Mouse (Mus musculus) heart, embryonic 15.5 days (tissue): ENCODE measurements around the gene Ube2d1. TPM values are rescaled to one million over a fixed set of nuclear protein-coding genes. Genes with fewer than 3 reads are reported as not detected.

Source experiments
- ATAC-seq: fragments of 200-750 bp; cut with Nextera tagmentation; replicated peaks from 2 replicates; pipeline ENCODE4 v1.8.0; 2017; ENCODE audit warnings: low read depth, moderate TSS enrichment; ENCODE audit not compliant: insufficient number of reproducible peaks, insufficient read depth, low FRiP score
- H3K27ac ChIP-seq: fragments of 300-500 bp; sonication (generic); 2 replicates; pipeline ENCODE4 v1.5.1; 2015; ENCODE audit warnings: mild to moderate bottlenecking, inconsistent platforms
- H3K27me3 ChIP-seq: fragments of 300-500 bp; sonication (generic); 2 replicates; pipeline ENCODE4 v1.6.1; 2015; ENCODE audit warnings: inconsistent platforms
- H3K36me3 ChIP-seq: fragments of 300-500 bp; sonication (generic); 2 replicates; pipeline ENCODE4 v1.6.1; 2015; ENCODE audit warnings: mild to moderate bottlenecking, inconsistent platforms
- H3K4me1 ChIP-seq: fragments of 300-500 bp; sonication (generic); replicated peaks from 2 replicates; pipeline ENCODE4 v1.6.1; 2015; ENCODE audit warnings: inconsistent platforms
- H3K4me2 ChIP-seq: fragments of 300-500 bp; sonication (generic); 2 replicates; pipeline ENCODE4 v1.6.1; 2015; ENCODE audit warnings: inconsistent platforms, mild to moderate bottlenecking, moderate library complexity
- H3K4me3 ChIP-seq: fragments of 300-500 bp; sonication (generic); 2 replicates; pipeline ENCODE4 v1.5.1; 2015; ENCODE audit warnings: mild to moderate bottlenecking, inconsistent platforms
- H3K9ac ChIP-seq: fragments of 300-500 bp; sonication (generic); 2 replicates; pipeline ENCODE4 v1.6.1; 2015; ENCODE audit warnings: mild to moderate bottlenecking, inconsistent platforms
- H3K9me3 ChIP-seq: fragments of 300-500 bp; sonication (generic); replicated peaks from 2 replicates; pipeline ENCODE4 v1.6.1; 2016; ENCODE audit warnings: inconsistent platforms
- WGBS: fragments of 180-500 bp; shearing (Covaris S2); methylation state at CpG from one replicate; pipeline ENCODE4 v1.1.7; 2015; ENCODE audit warnings: mixed read lengths; 5-methylcytosine and 5-hydroxymethylcytosine counted together
- polyA plus RNA-seq: library from polyadenylated mRNA; unstranded; fragments of >200 nt; fragmentation: Nextera tagmentation; extraction: Ambion mirVana; gene quantifications from 2 replicates; pipeline ENCODE4 v1.2.1, GENCODE M21; 2015

The Ube2d1 gene
- polyA plus RNA-seq, 1 experiment from 2014 or later: 53.9 TPM

DNA sequence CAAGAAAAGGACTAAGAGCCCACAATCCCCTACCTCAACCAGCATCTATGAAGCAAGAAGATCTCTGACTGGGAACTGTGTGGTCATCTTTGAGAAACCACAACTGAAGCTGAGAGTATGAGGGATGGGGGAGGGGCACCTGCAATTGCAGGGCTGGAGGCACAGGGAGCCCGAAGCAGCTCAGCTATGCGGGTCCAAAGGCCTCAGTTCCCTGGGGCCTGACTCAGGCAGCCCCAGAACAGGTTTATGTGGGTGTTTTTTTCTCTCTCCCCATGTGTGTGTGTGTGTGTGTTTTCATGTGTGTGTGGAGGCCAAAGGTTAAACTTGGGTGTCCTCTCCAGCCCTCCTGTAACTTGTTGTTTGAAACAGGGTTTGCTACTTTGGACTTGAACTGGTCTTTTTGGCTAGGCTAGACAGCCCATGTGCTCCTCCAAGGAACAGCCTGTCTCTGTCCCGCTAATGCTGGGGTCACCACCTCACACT lies 6.2 kb upstream of the Ube2d1 start:
- ATAC-seq: no peak
- 21% methylated on average over 3 of the region's 3 CpGs for WGBS
- no peak overlapping the region for H3K4me3 ChIP-seq
- no peak overlapping the region for H3K9ac ChIP-seq
- no peaks in the 10 kb centered on the region for H3K9me3 ChIP-seq
- H3K4me1 ChIP-seq: no peaks in the 10 kb centered on the region; the same call in 1 of the 2 replicates
- no peak overlapping the region for H3K27ac ChIP-seq
- H3K4me2 ChIP-seq: no peak overlapping the region
- 0 out of 2 replicates have a peak, but pooled peaks cover 4% of the 10 kb centered on the region for H3K27me3 ChIP-seq
- no peaks in the 10 kb centered on the region for H3K36me3 ChIP-seq

DNA sequence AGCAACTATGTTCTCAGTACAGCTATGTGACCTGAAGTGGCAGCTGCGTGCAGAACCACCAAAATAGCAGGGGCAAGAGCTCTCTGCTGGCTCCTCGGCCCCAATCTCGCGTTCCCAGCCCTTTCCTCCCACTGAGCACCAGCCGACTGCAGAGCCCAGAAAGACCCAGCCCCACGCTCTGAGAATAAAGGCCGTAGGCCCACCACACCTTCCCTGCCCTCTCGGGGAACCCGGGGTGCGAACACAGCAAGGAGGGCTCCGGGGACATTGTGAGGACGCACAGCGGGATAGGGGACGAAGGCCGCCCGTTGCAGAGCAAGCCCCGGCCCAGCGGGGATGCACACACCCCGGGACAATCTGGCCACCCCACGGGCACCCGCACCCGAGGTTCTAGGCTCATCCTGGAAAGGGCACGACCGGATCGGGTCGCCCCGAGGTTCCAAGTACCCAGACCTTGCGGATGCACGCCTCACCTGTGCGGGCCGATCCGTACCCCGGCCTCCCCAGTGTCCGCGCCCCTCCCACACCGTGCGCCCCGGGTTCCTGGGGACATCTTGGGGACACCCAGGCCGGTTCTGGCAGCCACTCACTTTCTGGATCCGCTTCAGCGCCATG lies 444 bp downstream of the Ube2d1 start:
- Histone ChIP-seq H3K4me2 (peak overlapping the region; percentile 81), H3K9ac (peak overlapping the region; percentile 93), H3K4me1 (peaks cover 20% of the 10 kb centered on the region), H3K4me3 (peak overlapping the region; percentile 94), H3K27me3 (0 out of 2 replicates have a peak, but pooled peaks cover 8% of the 10 kb centered on the region), H3K27ac (peak overlapping the region; percentile 78), H3K36me3 (no peaks in the 10 kb centered on the region), H3K9me3 (no peaks in the 10 kb centered on the region)
- peak; percentile 66 for ATAC-seq
- under 1% methylated on average over 41 of the region's 41 CpGs for WGBS

DNA sequence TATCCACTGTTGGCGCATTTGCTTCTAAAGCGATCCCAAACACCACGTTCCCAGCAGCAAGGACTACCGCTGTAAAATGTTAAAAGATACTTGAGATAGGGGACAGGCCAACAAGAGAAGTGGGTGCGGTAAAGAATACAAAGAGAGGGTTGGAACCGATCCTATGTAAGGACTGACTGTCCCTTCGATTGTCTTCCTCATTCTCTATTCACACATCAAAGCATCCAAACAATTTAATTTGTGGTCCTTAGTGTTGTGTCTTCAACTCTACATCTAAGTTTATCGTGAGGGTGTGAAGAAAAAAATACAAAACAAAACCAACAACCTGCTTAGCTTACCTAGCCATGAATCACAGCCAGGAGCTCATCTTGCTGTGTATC lies 941 bp downstream of the Ube2d1 start:
- Histone ChIP-seq H3K27me3 (0 out of 2 replicates have a peak, but pooled peaks cover 8% of the 10 kb centered on the region), H3K9ac (peak overlapping the region; percentile 93), H3K4me3 (peak overlapping the region; percentile 94), H3K4me1 (peaks cover 20% of the 10 kb centered on the region), H3K9me3 (no peaks in the 10 kb centered on the region), H3K27ac (peak overlapping the region; percentile 78), H3K4me2 (peak overlapping the region; percentile 81), H3K36me3 (no peaks in the 10 kb centered on the region)
- 14% methylated on average over 8 of the region's 8 CpGs for WGBS
- ATAC-seq: no peak

DNA sequence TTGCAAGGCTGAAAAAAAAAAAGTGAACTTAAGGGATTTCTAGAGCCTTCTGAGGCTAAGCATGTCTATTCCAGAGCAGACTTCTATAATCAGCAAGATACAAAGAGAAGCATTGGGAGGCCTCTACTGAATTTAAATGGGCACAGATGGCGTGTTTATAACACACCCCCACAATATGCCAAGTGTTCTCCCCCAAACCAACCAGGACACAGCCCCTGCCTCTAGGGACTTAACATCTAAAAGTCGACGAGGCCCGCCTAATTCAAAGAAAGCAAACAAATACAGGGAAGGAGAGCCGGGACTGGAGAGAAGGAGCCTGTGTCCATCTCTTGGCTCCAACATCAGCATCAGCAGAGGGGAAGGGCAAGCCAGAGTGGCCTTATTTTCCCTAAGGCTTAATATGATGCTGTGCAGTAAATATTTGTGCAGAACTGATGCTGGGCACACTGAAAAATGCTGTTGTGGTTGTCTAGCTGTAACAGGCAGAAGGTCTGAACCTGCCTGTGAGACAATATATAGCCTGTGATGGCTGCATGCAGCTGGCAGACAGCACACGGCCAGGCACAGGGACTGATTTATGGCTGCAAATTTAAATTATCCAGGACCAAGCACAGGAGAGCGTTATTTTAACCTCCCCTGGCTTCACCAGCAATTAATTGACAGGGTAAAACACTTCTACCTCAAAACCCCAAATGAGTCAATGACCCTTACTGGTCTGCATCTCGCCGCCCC lies 11.9 kb downstream of the Ube2d1 start:
- ATAC-seq: no peak
- no peak overlapping the region for H3K4me2 ChIP-seq
- peaks cover 10% of the 10 kb centered on the region for H3K4me1 ChIP-seq
- no peak overlapping the region for H3K4me3 ChIP-seq
- no peaks in the 10 kb centered on the region for H3K27me3 ChIP-seq
- H3K36me3 ChIP-seq: no peaks in the 10 kb centered on the region
- H3K27ac ChIP-seq: no peak overlapping the region
- no peaks in the 10 kb centered on the region for H3K9me3 ChIP-seq
- no peak overlapping the region for H3K9ac ChIP-seq
- WGBS: 67% methylated on average over 9 of the region's 9 CpGs

DNA sequence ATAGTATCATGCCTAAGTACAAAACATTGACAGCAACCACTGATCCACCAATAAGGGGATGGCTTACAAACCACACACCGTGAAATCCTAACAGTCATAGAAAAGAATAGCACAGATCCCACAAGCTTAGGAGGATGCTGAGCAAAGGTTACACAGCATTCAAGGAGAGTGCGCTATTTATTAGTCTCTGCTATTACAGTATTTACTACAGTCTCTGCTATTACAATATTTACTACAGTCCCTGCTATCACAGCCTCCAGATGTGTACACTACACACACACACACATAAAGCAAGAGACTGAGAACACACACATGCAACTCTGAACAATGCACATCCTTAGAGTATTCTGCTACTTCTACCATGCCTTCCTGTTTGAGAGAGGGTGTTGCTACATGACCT lies 17.1 kb downstream of the Ube2d1 start:
- H3K4me3 ChIP-seq: no peak overlapping the region
- H3K4me1 ChIP-seq: peaks cover 3% of the 10 kb centered on the region
- H3K4me2 ChIP-seq: no peak overlapping the region
- no peaks in the 10 kb centered on the region for H3K36me3 ChIP-seq
- 85% methylated on average over 2 of the region's 2 CpGs for WGBS
- no peaks in the 10 kb centered on the region for H3K27me3 ChIP-seq
- no peak overlapping the region for H3K9ac ChIP-seq
- H3K27ac ChIP-seq: no peak overlapping the region
- no peaks in the 10 kb centered on the region for H3K9me3 ChIP-seq
- 0 out of 2 replicates have a peak, but pooled peaks have one; percentile 31 for ATAC-seq

DNA sequence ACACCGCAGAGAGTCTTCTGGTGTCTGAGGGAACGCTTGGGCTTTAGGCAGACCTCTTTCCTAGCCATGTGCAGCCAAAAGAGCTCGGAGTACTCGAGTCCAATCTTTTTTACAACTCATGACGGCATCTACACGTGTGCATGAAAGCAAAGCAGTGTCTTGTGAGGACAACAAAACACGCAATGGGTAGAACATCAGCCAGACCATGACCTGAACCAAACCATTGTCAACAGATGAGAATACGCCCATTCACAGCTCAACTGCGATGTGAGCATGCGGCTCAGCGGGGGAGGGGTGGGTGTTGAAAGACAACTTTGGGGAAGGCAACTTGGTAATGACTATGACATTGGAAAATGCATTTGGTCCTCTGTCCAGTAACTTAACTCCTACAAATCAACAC lies 17.6 kb downstream of the Ube2d1 start:
- Histone ChIP-seq H3K4me3 (no peak overlapping the region), H3K9me3 (no peaks in the 10 kb centered on the region), H3K36me3 (no peaks in the 10 kb centered on the region), H3K27me3 (no peaks in the 10 kb centered on the region), H3K4me1 (no peaks in the 10 kb centered on the region; the same call in none of the 2 replicates), H3K27ac (no peak overlapping the region), H3K9ac (no peak overlapping the region), H3K4me2 (no peak overlapping the region)
- no peak for ATAC-seq
- 69% methylated on average over 11 of the region's 11 CpGs for WGBS

DNA sequence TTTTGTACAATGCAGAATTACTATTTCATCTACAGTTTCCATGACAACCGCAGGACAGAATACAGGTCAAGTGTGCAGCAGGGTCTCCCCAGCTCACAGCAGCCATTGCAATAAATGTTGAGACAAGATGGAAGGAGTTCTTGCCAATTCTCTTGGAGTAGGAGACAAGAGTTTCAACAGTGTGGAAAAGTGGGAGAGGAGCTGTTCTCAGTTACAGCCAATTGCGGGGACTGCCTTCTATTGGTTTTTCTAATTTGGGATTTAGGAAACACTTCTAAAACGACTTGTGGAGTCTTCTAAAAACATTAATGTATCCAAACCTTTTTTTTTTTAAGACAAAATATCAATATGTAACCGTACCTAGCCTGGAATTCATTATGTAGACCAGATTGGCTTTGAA lies 20.0 kb downstream of the Ube2d1 start:
- H3K27ac ChIP-seq: no peak overlapping the region

DNA sequence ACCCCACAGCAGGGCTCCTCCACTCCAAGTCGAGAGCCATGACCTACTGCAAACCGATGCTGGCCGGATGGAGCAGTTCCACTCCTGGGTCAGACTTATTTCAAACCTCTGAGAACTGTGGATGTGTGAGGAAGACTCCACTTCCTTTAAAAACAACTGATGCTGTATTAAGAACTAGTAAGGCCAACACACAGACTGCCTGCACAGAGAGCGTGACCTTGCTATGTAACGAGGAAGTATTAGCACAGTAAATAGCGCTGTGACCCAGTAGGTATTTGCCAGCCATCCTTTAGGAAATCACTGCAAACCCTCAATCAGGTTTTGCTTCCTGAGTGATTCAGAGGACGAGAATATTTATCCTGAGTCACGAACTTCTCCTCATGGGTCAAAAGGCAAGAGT lies 23.4 kb downstream of the Ube2d1 start:
- no peaks in the 10 kb centered on the region for H3K4me1 ChIP-seq
- H3K4me2 ChIP-seq: no peak overlapping the region
- no peak overlapping the region for H3K9ac ChIP-seq
- no peak for ATAC-seq
- no peak overlapping the region for H3K4me3 ChIP-seq
- H3K27me3 ChIP-seq: no peaks in the 10 kb centered on the region
- no peaks in the 10 kb centered on the region for H3K9me3 ChIP-seq
- WGBS: 75% methylated on average over 8 of the region's 8 CpGs
- H3K36me3 ChIP-seq: peaks cover 15% of the 10 kb centered on the region; the same call in 1 of the 2 replicates
- H3K27ac ChIP-seq: no peak overlapping the region

More for the DNA sequence above, 20.0 kb downstream of the Ube2d1 start:
- Histone ChIP-seq H3K27me3 (no peaks in the 10 kb centered on the region), H3K4me2 (no peak overlapping the region), H3K9ac (no peak overlapping the region), H3K36me3 (peaks cover 8% of the 10 kb centered on the region; the same call in 1 of the 2 replicates), H3K4me3 (no peak overlapping the region), H3K4me1 (no peaks in the 10 kb centered on the region; the same call in none of the 2 replicates), H3K9me3 (no peaks in the 10 kb centered on the region)
- 86% methylated on average over 4 of the region's 4 CpGs for WGBS
- no peak for ATAC-seq

DNA sequence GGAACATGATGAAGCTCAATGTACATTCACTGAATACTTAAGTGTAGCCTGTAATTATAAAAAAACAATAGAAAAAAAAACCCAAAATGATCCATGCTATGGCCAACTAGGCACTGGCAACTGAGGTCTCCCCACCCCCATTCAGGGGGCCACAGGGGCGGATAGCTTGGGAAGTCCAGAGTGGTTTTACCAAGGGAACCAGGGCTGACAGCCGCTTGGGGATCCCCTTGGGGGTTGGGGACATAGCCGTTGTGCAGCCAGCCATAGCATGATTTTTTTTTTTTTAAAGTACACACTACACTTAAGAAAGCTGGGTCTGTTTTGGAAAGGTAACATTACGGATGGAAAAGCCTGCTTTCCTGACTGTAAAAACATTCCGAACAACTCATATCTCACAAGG lies 26.1 kb downstream of the Ube2d1 start:
- 80% methylated on average over 5 of the region's 5 CpGs for WGBS
- no peak overlapping the region for H3K9ac ChIP-seq
- peaks cover 34% of the 10 kb centered on the region; the same call in 1 of the 2 replicates for H3K36me3 ChIP-seq

DNA sequence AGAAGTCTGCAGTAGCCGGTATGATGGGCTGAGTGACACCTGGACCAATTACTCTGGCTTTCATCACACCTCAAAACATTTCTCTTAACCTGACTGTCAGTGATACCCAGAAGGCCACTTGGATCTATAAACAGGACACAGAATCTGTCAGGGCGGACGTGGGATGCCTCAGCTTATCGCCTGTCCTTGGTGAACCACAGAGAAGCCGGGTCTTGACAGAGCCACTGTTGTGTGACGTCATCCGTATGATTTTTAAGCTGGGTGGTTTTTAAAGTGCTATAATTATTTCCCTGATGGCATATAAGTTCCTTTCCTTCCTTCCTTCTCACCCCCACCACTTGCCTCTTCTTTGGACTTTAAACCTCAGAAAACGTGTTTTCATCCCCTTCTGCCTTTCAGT lies 26.5 kb downstream of the Ube2d1 start:
- no peaks in the 10 kb centered on the region for H3K27me3 ChIP-seq
- no peaks in the 10 kb centered on the region for H3K4me1 ChIP-seq
- no peaks in the 10 kb centered on the region for H3K9me3 ChIP-seq
- H3K4me3 ChIP-seq: no peak overlapping the region
- peaks cover 34% of the 10 kb centered on the region; the same call in 1 of the 2 replicates for H3K36me3 ChIP-seq
- ATAC-seq: no peak
- H3K9ac ChIP-seq: no peak overlapping the region
- no peak overlapping the region for H3K4me2 ChIP-seq
- 72% methylated on average over 8 of the region's 8 CpGs for WGBS
- no peak overlapping the region for H3K27ac ChIP-seq

More for the DNA sequence above, 26.1 kb downstream of the Ube2d1 start:
- Histone ChIP-seq H3K4me3 (no peak overlapping the region), H3K4me2 (no peak overlapping the region), H3K4me1 (no peaks in the 10 kb centered on the region), H3K27ac (no peak overlapping the region), H3K27me3 (no peaks in the 10 kb centered on the region), H3K9me3 (no peaks in the 10 kb centered on the region)
- ATAC-seq: no peak

DNA sequence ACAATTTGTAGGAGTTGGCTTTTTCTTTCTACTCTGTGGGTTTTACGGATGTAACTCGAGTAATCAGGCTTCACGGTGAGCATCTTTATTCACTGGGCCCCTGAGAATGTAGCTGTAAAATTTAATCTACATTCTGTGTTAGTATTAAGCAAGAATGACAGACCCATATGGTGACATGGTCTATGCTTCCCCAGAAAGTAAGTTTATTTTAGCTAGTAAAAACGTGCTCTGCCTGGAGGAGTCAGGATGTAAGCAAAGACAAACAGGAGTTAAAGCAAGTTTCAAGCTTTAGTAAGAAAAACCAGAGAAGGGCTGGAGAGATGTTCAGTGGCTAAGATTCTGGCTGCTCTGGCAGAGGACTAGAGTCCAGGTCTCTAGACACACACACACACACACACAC lies 31.9 kb downstream of the Ube2d1 start:
- no peak overlapping the region for H3K9ac ChIP-seq
- no peak overlapping the region for H3K4me3 ChIP-seq
- H3K36me3 ChIP-seq: peaks cover 26% of the 10 kb centered on the region; the same call in 1 of the 2 replicates
- H3K9me3 ChIP-seq: no peaks in the 10 kb centered on the region
- H3K4me1 ChIP-seq: peaks cover 4% of the 10 kb centered on the region
- whole genome bisulfite sequencing: 74% methylated on average over 4 of the region's 4 CpGs
- no peaks in the 10 kb centered on the region for H3K27me3 ChIP-seq
- no peak overlapping the region for H3K27ac ChIP-seq
- ATAC-seq: no peak
- H3K4me2 ChIP-seq: no peak overlapping the region
